Mouse (Mus musculus) stomach, adult 2 months (tissue): ENCODE results near the gene Ccdc86. TPM values are rescaled to one million over a fixed set of nuclear protein-coding genes. Genes with fewer than 3 reads are reported as not detected.

Experiments
- polyA plus RNA-seq: library from polyadenylated mRNA; depleted of rRNA; stranded (reverse); fragments of >200 nt; gene quantifications from 2 replicates; pipeline ENCODE4 v1.2.3, GENCODE M21; 2012; rRNA removed

Gene Ccdc86
- polyA plus RNA-seq = 3.4 and 3.5 TPM in 2 replicates

GRCm38 (mm10) chr19:10949112-10949511, at the start of gene Ccdc86:
Gene Ccdc86 (minus strand): TSS chr19:10949266.

DNA sequence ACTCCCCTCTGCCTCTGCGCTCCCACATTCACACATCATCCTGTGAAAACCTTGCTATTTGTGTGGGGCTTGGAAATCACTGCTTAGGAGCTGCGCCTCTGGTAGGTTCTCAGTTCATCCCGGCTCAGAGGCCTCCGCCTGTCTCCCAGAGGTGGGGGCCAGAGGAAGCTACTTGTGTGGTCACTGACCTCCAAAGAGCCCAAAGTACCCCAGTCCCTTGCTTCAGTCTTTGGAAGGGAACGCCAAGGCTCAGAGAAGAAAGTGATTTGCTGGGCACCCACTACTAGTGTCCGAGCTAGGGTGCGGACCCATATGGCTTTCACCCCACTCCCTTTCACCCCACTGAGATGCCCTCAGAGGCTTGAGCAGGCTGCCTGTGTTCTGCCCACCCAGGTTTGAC, 44.1 kb upstream of the Ccdc86 start, which contains the start of gene Ms4a15:
Gene Ms4a15, minus strand, starts transcription at position 101 of the 400 bp plus-strand sequence.

DNA sequence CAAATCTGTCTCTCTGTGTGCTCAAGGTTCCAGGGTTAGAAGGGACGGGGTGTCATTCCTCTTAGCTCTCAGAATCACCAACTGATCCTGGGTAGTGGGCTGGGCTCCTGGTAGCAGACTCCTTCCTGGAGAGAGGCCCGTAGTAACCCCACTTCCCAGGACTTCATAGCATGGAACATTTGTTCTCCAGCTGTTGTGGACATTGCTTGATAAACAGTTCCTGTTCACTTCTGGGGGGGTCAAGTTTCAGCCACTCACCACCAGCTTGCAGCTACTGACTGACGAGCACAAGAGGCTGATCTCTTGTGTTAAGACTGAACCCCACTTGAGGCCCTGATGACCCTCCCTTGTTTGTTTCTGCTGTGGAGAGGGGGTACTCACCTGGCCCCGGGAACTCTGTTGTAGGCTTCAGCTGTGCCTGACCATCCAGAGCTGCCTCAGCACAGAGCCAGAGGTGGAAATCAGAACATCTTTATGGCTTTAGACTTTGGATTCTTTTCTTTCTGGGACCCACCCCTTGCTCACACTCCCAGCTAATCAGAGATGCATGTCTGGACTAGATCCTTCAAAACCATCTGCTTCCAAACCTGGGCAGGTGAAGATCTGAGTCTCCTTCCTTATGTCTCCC, 25.3 kb upstream of the Ccdc86 start, which contains the start of gene Ms4a10:
Gene Ms4a10, minus strand, starts transcription at position 433 of the 628 bp plus-strand sequence.

DNA sequence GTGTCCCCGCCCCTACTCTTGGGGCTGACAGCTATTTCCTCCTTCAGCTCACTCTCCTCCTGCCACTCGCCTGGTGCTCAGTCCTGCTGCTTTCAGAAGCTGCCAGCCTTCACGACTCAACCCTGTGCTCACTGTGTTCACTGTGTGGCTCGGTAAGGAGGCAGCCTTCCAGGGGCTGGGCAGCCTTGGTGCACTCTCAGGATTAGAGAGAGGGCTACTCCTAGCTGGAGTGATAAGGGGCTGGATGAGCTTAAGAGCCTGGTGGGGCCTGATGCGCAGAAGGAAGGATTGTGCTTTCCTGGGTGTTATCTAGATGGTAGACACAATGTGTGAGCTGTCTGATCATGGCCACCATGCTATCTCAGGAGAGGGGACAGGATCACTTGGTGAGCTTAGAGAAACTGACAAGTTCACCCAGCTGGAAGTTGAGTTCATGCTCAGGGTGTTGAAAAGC, 11.9 kb downstream of the Ccdc86 start, which contains the start of gene Ptgdr2:
Gene Ptgdr2, plus strand, starts transcription at position 51 of the 454 bp plus-strand sequence.

DNA sequence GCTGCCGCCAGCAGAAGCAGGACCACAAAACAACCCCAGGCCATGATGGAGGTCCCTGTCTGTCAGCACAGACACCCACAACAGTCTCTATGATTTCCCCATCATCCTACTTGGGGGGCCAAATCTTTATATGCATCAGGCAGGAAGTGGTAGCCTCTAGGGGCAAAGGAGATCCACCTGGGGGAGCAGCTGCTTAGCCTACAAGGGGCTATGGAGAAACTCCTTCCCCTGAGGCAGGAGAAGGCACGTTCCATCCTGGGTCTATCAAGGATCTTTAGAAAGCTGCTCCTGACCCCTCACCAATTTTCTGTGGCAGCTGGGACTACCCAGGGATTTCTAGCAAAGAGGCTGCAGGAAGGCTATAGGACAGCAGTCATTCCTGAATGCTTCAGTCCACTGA, 28.5 kb downstream of the Ccdc86 start, which contains the start of gene Zp1:
Gene Zp1, minus strand, starts transcription at position 101 of the 400 bp plus-strand sequence.

DNA sequence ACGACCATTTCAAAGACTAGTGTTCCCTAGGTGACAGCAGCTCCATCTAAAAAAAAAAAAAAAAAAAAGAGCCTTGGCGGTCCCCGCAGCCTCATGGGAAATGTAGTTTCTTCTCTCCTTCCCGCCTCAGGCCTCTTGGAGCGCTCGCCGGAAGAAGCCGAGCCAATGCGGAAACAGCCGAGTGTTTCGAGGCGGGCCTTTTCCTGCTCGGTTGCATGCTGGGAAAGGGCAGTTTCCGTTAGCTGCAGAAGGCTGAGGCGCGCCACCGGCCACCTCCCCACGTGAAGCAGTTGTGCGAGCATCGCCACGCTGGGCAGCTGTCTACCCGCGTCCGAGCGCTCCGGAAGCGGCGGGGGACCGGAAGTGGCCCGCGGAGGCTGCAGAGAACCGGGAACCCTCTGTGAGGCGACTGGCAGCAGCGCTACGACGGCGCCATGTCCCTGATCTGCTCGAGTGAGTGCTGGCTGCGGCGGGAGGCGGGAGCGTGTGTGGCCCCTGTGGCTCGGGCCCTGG, 54.0 kb downstream of the Ccdc86 start, which contains the start of gene Prpf19:
Gene Prpf19, plus strand, starts transcription at position 216 of the 513 bp plus-strand sequence.

Other genes starting within 250 kb of the Ccdc86 start
- gene Cd5, start 210.3 kb downstream of the Ccdc86 start, polyA plus RNA-seq = 0.45 and 0.65 TPM in 2 replicates
- 0.11 and 0.15 TPM in 2 replicates for gene Cd6, start 119.2 kb downstream of the Ccdc86 start, polyA plus RNA-seq
- gene Slc15a3, start 109.5 kb downstream of the Ccdc86 start, polyA plus RNA-seq = 4.0 and 6.0 TPM in 2 replicates
- gene Tmem132a, start 79.3 kb downstream of the Ccdc86 start, polyA plus RNA-seq = 13.8 and 14.4 TPM in 2 replicates
- gene Tmem109, start 67.3 kb downstream of the Ccdc86 start, polyA plus RNA-seq = 64.5 and 67.6 TPM in 2 replicates
- 76.8 and 77.7 TPM in 2 replicates for gene Prpf19, start 54.0 kb downstream of the Ccdc86 start, polyA plus RNA-seq
- gene Zp1, start 28.6 kb downstream of the Ccdc86 start, polyA plus RNA-seq = not detected in 2 replicates
- 0.10 TPM in 2 replicates for gene Ptgdr2, start 12.1 kb downstream of the Ccdc86 start, polyA plus RNA-seq
- 0.14 and 0.54 TPM in 2 replicates for gene Ms4a10, start 25.4 kb upstream of the Ccdc86 start, polyA plus RNA-seq
- gene Ms4a15, start 44.0 kb upstream of the Ccdc86 start, polyA plus RNA-seq = not detected in 2 replicates
- not detected in 2 replicates for gene Ms4a18, start 68.8 kb upstream of the Ccdc86 start, polyA plus RNA-seq
- gene Ms4a8a, start 131.8 kb upstream of the Ccdc86 start, polyA plus RNA-seq = 39.9 and 42.1 TPM in 2 replicates
- not detected in 2 replicates for gene 1700017D01Rik, start 181.6 kb upstream of the Ccdc86 start, polyA plus RNA-seq
- not detected in 2 replicates for gene 1700025F22Rik, start 216.1 kb upstream of the Ccdc86 start, polyA plus RNA-seq
- not detected in 2 replicates for gene Ms4a13, start 247.5 kb upstream of the Ccdc86 start, polyA plus RNA-seq